Mouse (Mus musculus) frontal cortex, adult (tissue): ENCODE measurements at regions not wholly inside any gene's neighbourhood (a gene's known extent, or its start where the extent isn't known, plus 50 kb on each side); places are given as distances from the start of the nearest gene placed in this dataset.

ENCODE experiments used
- ATAC-seq: cut with Nextera tagmentation; 2 replicates; pipeline ENCODE4 v1.9.2; 2017; ENCODE audit warnings: mild to moderate bottlenecking, moderate library complexity, mixed read lengths; ENCODE audit not compliant: low TSS enrichment

DNA sequence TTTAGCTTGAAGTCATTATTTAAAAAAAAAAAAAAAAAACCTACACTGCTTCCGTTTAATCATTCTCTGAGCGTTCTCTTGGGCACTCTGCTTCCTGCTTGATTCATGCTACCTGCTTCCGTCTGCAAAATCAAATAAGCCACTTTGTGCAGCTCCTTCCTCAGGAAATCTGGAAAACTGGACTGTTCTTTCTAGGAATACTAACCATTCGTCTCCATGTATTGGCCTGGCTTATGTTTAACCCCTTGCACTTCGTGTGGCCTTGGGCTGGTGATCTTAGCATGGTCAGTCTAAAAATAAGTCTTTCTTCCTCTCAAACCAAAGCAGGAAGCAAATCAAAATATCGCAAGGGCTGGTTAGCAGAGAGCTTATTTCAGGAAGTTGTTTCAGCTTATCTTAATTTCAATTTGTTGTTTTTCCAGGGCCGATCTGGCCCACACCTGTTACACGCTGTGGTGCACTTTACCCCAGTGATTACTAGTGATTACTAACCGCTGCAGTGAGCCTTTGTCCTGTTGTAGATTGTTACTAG lies 68.5 kb upstream of the Lcorl start:
- no peak for ATAC-seq

- ATAC-seq, result no peak
These were observed 66.6 kb upstream of the Lcorl start for GRCm38 (mm10) chr5:45923907-45924594.
